Mouse (Mus musculus) G1E-ER4 (cell line): ENCODE data around the gene Yes1. TPM values are rescaled to one million over a fixed set of nuclear protein-coding genes. Genes with fewer than 3 reads are reported as not detected.

Experiments
- GATA1 ChIP-seq: IDR thresholded peaks from one replicate; pipeline ENCODE4 v1.8.0; 2012; ENCODE audit warnings: low read length, inconsistent platforms
- polyA plus RNA-seq: library from polyadenylated mRNA; stranded (reverse); fragments of >175 nt; gene quantifications from 2 replicates; pipeline ENCODE4 v1.2.3, GENCODE M21; 2012

Gene Yes1
- polyA plus RNA-seq, 1 experiment: 1.7 TPM

DNA sequence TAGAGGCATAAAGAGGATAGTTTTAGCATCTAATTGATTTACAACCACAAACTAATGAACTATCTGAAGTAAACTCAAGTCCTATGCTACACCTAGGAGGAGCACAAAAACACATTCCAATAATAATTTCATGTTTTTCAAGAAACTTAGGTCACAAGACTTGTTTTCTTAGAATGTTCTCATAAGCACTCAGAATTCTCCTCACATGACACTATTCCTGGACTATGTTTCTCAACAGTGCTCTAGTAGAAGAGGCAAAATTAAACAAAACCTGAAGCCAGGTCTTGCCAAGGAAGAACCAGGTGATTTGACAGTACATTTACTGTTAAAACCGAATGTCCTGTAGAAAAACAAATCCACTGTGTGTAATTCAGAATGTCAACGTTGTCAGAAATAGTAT is 71.5 kb downstream of the Yes1 start:
- no peak for TF ChIP-seq GATA1

DNA sequence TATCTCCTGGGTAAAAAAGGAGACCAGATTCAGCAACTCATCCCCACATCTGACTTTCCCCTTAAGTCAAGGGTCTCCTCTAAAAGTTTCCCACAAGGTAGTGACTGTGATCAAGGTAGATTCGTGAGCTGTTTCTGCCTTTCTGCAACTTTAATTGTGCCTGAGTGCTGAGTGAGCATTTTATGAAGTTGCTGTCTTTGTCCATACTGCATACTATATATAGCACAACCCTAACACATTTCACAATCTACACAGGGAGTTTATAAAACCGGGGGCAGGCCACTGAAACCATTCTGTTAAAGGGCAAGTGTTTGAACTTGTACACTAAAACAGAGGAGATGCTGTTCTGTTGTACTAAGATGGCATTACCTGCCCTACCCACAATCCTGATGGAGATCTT is 82.4 kb downstream of the Yes1 start:
- TF ChIP-seq GATA1: no peak

DNA sequence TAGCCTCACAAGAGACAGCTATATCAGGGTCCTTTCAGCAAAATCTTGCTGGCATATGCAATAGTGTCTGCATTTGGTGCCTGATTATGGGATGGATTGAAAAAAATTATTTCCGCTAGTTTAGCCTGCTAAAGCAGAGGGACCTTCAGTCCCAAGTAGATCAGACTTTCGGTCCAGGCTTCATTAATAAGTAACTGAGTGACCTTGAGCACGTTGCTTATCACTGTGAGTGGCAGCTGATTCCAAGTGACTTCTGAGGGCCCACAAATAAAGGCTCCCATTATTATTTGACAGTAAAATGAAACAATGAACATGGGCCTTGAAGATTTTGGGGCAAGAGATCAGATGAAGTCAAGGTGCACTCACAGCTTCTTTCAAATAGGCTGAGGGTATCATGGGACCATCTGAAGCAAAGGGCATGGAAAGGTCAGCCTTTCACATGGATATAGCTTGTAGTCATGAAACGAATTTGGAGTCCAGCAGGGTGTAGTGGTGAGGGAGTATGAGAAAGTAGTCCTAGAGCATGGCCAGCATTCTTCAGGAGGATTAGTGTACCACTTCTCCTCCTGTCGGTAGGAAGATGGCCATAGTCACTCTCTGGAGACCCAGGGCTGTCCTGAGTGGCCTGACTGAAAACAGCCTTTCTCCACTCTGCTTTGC is 86.4 kb downstream of the Yes1 start:
- no peak for TF ChIP-seq GATA1

DNA sequence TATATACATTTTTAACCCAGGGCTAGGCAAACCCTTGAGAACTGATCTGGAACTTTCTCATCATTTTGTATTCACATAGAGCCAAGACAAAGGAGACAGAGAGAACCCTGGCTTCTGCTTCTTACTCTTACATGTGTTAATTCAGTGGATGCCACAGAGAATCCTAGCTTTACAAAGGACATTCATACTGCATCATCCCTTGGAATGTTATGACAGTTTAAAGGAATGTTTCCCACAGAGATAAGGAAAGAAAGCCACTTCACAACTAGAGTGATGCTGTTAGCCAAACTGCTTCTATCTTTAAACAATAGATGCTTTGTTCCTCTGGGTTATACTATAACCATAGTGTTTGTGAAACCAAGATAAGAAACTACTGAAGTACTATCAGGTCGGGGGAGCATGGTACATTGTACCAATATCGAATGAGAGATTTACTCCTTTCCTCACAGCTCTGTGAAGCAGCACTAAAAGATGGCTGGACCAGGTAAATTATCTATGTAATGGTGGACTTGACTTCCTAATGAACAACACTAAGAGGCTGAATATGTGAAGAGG is 95.3 kb downstream of the Yes1 start:
- TF ChIP-seq GATA1: no peak

DNA sequence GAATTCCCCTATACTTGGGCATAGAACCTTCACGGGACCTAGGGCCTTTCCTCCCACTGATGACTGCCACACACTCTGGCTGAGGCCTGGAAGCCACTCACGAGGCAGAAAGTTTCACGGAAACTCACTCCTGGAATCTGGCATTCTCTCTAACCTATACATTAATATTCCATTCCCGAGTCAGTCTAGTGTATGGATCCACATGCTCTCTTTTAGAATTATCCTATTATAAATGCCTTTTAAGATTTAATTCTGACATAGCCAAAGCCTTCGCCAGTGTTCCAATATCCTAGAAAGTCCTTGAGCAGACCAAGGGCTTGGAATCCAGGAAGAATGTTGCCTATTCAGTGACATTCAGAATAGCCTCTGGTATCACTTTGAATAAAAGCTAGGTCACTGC is 100.5 kb downstream of the Yes1 start:
- no peak for TF ChIP-seq GATA1

DNA sequence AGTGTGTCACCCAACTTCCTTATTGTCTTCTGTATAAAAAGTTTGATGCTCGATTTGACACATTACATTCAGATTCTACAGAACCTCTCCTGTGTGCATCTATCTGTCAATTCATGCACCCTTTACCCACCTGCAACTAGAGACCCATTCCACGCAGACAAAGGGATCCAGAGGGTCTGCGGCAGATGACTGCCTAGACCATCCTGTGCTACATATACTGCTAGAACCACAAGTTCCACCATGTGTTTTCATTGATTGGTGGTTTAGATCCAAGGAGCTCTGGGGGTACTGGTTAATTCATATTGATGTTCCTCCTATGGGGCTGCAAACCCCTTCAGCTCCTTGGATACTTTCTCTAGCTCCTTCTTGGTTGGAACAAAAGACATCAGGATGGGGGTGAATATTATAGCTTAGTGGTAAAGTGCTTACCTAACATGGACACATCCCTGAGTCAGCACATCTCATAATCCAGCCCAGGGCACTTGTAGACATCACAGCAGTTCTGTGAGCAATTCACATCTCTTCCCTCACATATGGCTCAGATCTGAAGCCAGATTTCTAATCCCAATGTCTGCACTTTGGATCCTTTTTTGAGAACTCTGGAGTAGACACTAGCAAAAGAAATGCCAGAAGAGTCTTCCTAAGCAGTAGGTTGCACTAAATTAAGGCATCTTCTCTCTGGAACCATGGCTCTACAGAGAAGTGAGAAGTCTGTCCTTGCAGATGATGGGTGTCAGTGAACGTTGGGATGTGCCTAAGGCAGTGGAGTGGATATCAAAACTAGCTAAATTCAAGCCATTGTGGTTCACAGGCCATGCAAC is 101.5 kb downstream of the Yes1 start:
- TF ChIP-seq GATA1: no peak

DNA sequence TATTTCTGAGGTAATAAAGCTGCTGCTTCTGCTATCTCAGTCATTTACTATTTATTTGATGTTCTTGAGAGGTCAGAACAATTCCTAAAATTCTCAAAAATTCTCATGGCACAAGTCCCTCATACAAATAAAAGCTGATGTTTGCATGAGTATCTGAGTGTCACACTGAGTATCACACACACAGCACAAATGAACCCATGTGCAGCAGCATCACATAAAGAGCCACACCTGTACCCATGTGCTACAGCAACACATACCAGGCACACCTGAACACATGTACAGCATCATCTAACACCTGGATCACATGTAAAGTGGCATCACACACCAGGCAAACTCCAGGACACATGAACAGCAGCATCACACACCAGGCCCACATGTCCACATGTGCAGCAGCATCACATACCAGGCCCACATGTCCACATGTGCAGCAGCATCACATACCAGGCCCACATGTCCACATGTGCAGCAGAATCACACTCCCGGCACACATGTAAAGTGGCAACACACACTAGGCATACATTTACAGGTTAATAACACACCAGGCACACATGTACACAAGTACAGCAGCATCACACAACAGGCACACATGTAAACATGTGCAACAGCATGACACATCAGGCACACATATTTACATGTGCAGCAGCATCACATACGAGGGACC is 102.2 kb downstream of the Yes1 start:
- no peak for TF ChIP-seq GATA1

DNA sequence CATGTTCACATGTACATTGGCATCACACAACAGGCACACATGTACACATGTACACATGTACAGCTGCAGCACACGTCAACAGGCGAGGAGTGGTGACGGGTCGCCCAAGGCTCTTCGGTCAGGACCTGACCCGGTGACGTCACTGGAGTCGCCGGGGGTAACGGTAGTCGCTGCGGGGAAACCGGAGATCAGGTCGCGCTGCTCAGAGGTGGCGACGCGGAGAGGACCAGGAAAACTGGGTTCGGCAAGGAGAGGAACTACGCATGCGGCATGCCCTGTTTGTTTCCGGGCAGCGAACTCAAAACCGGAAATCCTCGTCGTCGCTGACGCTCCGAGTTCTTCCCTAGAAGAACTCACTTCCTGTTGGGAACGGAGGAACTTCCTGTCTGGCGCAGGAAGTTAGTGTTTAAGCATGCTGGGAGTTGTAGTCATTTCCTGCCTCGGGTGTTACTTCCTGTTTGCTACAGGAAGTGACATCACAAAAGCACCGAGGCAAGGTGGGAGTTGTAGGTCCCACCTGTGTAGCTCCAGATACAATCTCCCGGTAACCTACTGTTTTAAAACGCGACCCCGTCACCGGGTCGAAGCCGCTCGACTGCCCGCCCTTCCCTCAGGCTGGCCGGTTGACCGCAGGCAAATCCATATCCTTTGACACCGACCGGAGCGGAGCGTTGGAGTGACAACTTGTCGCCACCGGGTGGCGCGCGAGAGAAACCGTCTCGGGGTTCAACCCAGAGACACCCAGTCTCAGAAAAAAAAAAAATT is 102.9 kb downstream of the Yes1 start:
- no peak for TF ChIP-seq GATA1

DNA sequence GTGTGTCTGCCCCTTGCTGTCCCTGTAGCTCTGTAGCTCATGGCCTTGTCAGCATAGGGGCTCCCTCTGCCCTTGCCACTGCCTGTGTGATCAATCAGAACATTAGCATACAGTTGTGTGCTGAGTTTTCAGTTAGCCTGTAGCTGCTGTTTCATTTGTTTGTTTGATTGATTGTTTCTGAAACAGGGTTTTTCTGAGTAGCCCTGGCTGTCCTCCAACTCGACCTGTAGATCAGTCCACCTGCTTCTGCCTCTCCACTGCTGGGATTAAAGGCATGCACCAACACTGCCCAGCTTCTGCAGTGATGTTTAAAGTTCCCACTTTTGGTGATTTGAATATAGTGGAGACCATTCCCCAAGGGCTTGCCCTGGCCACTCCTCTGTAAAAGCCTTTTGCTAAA is 106.8 kb downstream of the Yes1 start:
- no peak for TF ChIP-seq GATA1

DNA sequence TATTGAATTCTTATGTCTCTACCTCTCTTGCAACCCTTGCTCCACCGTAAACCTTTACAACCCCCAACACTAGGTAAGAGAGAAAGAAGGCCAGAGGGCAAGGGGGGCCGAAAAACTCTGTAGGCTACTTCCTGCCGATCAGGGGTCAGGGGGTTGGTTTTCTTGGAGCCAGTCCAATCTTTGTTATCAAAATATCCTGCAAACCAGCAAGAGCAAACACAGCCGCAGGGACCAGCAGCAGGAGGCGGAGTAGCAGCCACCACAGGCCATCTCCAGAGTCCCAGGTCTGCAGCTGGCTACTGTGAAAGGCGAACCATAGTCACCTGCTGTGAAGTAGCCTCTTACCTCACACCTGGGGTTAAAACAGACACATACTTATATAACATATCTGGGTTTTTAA is 107.9 kb downstream of the Yes1 start:
- TF ChIP-seq GATA1: no peak

DNA sequence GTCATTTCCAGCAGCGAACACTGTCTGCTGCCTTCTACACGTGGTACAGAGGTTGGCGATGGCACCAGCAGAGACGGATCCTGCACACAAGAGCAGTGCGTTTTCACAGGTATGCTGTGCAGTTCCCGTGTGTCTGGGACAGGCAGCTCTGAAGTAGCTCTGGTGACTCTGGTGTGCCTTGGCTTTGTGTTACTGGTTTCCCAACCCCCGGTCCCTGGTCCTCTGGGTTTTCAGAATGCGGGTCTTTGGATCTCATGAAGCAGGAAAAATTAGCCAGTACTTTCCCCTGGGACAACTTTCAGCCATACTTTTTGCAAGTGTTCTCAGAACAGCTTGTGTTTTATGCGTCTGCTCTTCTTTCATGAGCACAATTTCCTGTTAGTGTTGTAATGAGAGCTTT is 109.4 kb downstream of the Yes1 start:
- TF ChIP-seq GATA1: no peak

DNA sequence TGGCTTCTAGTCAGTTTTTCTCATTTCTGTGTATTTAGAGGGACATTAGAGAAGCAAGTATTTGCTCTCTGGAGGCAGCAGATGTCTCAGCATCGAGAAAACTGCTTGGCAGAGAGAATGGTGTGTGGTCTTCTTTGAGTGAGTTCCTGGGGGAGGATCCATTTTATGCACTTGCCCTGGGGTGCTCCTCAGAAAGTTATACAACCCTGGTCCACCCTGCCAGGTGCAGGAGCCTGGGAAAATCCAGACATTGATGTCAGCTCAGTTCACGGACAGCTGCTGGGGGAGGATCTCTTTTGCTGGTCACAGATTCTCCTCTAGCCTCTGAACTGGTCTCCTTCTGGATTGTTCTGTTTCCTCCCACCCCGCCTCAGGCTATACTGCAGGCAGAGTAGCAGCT is 110.3 kb downstream of the Yes1 start:
- no peak for TF ChIP-seq GATA1

DNA sequence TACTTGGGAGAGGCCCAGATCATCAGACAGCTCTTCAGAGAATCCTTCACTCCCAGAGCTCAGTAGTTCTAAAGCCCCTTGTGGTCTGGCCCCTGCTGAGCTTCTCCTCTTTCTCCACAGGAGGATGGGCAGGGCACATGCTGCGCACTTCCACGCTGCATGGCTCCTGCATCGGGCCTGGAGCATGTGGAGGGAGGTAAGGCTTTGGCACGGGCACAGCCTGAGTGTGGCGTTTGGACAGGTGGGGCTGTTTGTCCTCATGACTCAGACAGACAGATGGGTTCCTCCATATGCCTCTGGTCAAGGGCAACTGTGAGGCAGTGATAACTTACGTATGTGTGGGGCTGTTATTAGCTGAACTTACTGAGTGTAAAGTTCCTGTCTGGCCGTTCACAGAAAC is 111.3 kb downstream of the Yes1 start:
- TF ChIP-seq GATA1: no peak

DNA sequence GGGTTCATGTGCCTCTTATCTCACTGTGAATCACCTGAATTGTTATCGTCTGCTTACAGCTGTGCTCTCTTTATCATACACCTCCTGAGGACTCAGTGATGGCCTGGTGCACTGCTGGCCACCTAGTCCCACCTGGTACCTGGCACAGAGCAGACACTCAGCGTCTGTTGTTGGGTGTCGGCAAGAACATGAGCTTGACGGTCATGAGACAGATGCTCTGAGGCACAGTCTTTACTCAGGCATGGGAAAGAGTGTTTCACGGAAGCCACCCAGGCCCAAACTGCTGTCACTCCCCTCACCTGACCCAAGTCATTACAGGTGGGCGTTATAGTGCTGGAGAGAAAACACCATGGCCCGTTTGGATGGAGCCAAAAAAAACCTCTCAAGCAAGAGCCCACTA is 113.0 kb downstream of the Yes1 start:
- TF ChIP-seq GATA1: no peak

DNA sequence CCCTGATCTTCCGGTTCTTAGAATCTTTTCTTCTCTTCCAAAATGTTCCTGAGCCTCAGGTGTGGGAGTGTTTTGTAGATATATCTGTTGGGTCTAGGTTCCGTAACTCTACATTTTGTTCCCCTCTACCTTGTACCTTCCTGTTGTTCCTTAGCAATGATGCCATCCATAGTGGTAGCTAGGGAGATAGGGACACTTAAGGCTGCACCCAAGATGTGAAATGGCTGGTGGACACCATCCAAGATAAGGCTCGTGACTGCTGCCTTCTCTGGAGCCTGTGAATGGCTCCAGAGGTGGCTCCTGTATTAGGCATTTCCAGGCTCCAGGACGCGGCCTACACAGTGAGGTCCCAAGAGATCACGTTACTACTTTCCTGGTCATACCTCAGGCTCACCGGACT is 117.3 kb downstream of the Yes1 start:
- TF ChIP-seq GATA1: no peak

DNA sequence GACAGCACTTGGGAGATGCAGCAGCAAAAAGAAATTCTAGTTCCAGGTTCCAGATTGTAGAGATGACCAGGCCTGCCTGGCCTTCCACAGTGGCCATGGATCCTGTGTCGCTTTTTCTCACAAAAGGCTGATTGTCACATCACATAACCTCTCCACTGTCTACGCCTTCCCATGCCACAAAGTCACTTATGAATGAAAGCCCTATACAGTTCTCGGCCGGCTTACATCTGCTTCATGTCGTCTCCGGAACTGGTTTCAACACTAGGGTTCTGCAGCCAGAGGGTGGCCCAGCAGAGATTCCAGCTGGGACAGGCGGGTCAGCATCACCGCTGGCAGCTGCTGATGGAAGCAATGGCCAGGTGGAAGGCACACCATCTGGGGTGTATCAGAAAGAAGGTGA is 117.9 kb downstream of the Yes1 start:
- no peak for TF ChIP-seq GATA1

DNA sequence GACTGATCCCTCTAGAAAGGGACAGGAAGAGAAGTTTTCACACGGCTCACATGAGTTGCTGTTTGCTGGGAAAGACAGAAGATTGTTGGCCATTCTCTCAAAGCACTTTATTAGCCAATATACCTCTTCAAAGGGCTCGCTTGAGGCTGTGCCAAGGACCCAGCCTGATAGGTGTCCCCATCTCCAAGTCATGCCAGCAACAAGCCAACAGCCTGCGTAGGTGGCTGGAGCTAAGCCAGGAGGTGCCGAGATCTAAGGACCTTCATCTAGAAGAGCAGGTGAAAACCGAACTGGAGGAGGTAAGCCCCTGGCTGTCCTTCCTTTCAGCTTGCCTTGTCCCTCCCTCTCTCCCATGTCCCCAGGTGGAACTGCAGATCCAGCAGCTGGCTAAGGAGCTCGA is 124.8 kb downstream of the Yes1 start:
- TF ChIP-seq GATA1: no peak

Other genes with a start within 250 kb of the Yes1 start
- gene Ppp1cb, start 152.3 kb upstream of the Yes1 start, polyA plus RNA-seq: 10.1 TPM in 2 replicates
- 12.5 and 16.4 TPM in 2 replicates for gene Pisd, start 174.5 kb downstream of the Yes1 start, polyA plus RNA-seq
- 0.25 and 13.5 TPM in 2 replicates for gene Gm20671, start 215.9 kb downstream of the Yes1 start, polyA plus RNA-seq
- gene Prr14l, start 243.1 kb downstream of the Yes1 start, polyA plus RNA-seq: 49.2 and 69.7 TPM in 2 replicates